ENCODE assay signal across 11 mouse cellular contexts in the genomic region with DNA sequence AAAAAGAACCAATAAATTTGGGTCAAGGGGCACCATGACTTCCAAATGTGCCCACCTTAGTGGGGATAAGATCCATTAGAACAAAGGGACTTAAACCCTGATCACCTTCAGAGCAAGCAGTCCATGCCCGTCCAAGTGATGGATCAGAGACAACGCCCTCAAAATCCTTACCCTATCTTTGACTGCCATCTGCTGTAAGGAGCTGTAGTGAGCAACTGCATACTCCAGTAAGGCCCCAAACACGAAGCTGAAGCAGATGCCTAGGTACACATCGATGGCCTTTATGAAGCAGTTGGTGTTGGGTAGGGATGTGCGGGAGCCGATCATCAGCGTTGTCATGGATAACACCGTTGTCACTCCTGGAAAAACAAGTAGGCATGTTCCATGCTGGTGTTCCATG. TPM values are rescaled to one million over a fixed set of nuclear protein-coding genes. Genes with fewer than 3 reads are reported as not detected.
DNase-seq lines count a peak whose midpoint lies in the region; ATAC-seq and TF ChIP-seq lines count a peak whose summit lies in the region.
"Had no signal": no experiment of that assay in that cellular context is flagged by ENCODE, and none has a peak within 500 bp of the region (broad histone marks: within the 10 kb centered on the region; RNA-seq: fewer than 3 reads in every experiment).

No protein-coding gene starts in this region.

- no peak overlapping the region for H3K9ac ChIP-seq in forebrain, embryonic 14.5 days (ENCODE audit: low read length)
- no peak overlapping the region for H3K9ac ChIP-seq in forebrain, embryonic 13.5 days
- no peak overlapping the region for H3K9ac ChIP-seq in ES-E14 (ENCODE audit: insufficient read depth, low read depth, low read length, poor library complexity, severe bottlenecking)

- H3K4me3 ChIP-seq in forebrain, embryonic 14.5 days (ENCODE audit: low read depth, low read length), result no peak overlapping the region
- H3K4me3 ChIP-seq in forebrain, embryonic 13.5 days, result no peak overlapping the region
- H3K4me3 ChIP-seq in ES-E14 (ENCODE audit: insufficient read depth in 1 of 2, low read depth in 1 of 2, low read length in 2 of 2, poor library complexity in 1 of 2, severe bottlenecking in 1 of 2), result no peak overlapping the region

- no peaks in the 10 kb centered on the region for H3K27me3 ChIP-seq in forebrain, embryonic 14.5 days (replicated peaks; ENCODE audit: control insufficient read depth, insufficient read depth, low read length)
- H3K27me3 ChIP-seq in forebrain, embryonic 13.5 days, result no peaks in the 10 kb centered on the region

- DNase-seq in forebrain, embryonic 14.5 days (ENCODE audit: low spot score), result peak; percentile 21
- peak; percentile 8 to 19 for DNase-seq in left cerebral cortex, postnatal 14 days (ENCODE audit: low spot score in 2 of 2)
- DNase-seq in left cerebral cortex, postnatal 4 days, result no peak
- no peak for DNase-seq in ES-E14 (ENCODE audit: low read depth, low spot score)
- DNase-seq in thymus, adult 18-20 months, result no peak
- no peak for DNase-seq in testis, postnatal 14 days (ENCODE audit: low spot score)
- DNase-seq: lung, adult 2 months had no signal

- H3K4me1 ChIP-seq in forebrain, embryonic 14.5 days (ENCODE audit: control insufficient read depth, insufficient read depth, low read length), result no peaks in the 10 kb centered on the region
- H3K4me1 ChIP-seq in forebrain, embryonic 13.5 days, result no peaks in the 10 kb centered on the region
- peaks cover 6 to 11% of the 10 kb centered on the region in 2 experiments; a peak in 3 of 4 replicates for H3K4me1 ChIP-seq in ES-E14 (ENCODE audit: control insufficient read depth in 2 of 2, insufficient read depth in 2 of 2, low read length in 2 of 2, poor library complexity in 1 of 2)

- no peak overlapping the region for H3K27ac ChIP-seq in forebrain, embryonic 14.5 days (ENCODE audit: low read depth, low read length)
- no peak overlapping the region for H3K27ac ChIP-seq in forebrain, embryonic 13.5 days
- no peak overlapping the region for H3K27ac ChIP-seq in ES-E14 (ENCODE audit: insufficient read depth, low read depth, low read length, poor library complexity, severe bottlenecking)

- ATAC-seq in forebrain, embryonic 14.5 days, result no peak
- ATAC-seq in forebrain, embryonic 13.5 days, result no peak
- peak; percentile 54; the same call in 1 of the 2 replicates for ATAC-seq in common myeloid progenitor, adult 5-6 weeks (replicated peaks; ENCODE audit: low read depth, poor library complexity, severe bottlenecking)

- intact Hi-C loops in left cerebral cortex, postnatal 14 days (cut with DNase I), result loop anchor here (2.0 kb wide), 1 partner anchor 377 kb away; no protein-coding TSS in a partner anchor
- intact Hi-C loops in left cerebral cortex, postnatal 4 days (cut with DNase I), result no loop called here

- H3K36me3 ChIP-seq in forebrain, embryonic 14.5 days (ENCODE audit: control insufficient read depth, insufficient read depth, low read length), result no peaks in the 10 kb centered on the region
- H3K36me3 ChIP-seq in forebrain, embryonic 13.5 days (ENCODE audit: poor library complexity, severe bottlenecking), result no peaks in the 10 kb centered on the region
- peaks cover 2% of the 10 kb centered on the region; the same call in 1 of the 2 replicates for H3K36me3 ChIP-seq in ES-E14 (ENCODE audit: control insufficient read depth, insufficient read depth, low read length, poor library complexity, severe bottlenecking)
- H3K36me3 ChIP-seq: G1E had no signal

- WGBS in forebrain, embryonic 14.5 days, result 86% methylated on average over 8 of the region's 8 CpGs
- 81% methylated on average over 8 of the region's 8 CpGs for whole genome bisulfite sequencing in forebrain, embryonic 13.5 days

- H3K4me2 ChIP-seq in forebrain, embryonic 14.5 days (ENCODE audit: low read length), result no peak overlapping the region
- no peak overlapping the region for H3K4me2 ChIP-seq in forebrain, embryonic 13.5 days

- in situ Hi-C loops in ES-E14 (cut with MboI; ENCODE audit: low sequenced_read_pairs in 2 of 2, unreplicated experiment in 2 of 2), result loop anchor here in 1 of 2 experiments (5.0 kb wide), 1 partner anchor 377 kb away; no protein-coding TSS in a partner anchor

- H3K9me3 ChIP-seq in forebrain, embryonic 14.5 days (replicated peaks; ENCODE audit: control insufficient read depth, low read length), result no peaks in the 10 kb centered on the region
- no peaks in the 10 kb centered on the region for H3K9me3 ChIP-seq in forebrain, embryonic 13.5 days (replicated peaks)
- no peaks in the 10 kb centered on the region for H3K9me3 ChIP-seq in ES-E14 (ENCODE audit: control insufficient read depth, insufficient read depth, low read depth, low read length)
- H3K9me3 ChIP-seq: G1E had no signal

TF ChIP-seq in ES-E14, 5 proteins besides CTCF, POLR2A, EP300 and RAD21:
- TF ChIP-seq ZC3H11A (IDR thresholded peaks at IDR 0.05; ENCODE audit: borderline replicate concordance, low read depth, low read length), result peak; percentile 98
- no peak for TF ChIP-seq HCFC1 (IDR thresholded peaks at IDR 0.05; ENCODE audit: borderline replicate concordance, insufficient read depth, low read length)
- no peak for TF ChIP-seq ZNF384 (IDR thresholded peaks at IDR 0.05; ENCODE audit: low read depth, low read length)
- no peak for TF ChIP-seq MAFK (IDR thresholded peaks at IDR 0.05; ENCODE audit: insufficient read depth, low read depth, low read length)

RNA-seq across cellular contexts. Expression of gene Gabrp, which starts 24.6 kb away (rescaled TPM):
- polyA plus RNA-seq in forebrain, embryonic 14.5 days (2014; fragmentation: Nextera tagmentation; extraction: Ambion mirVana), result not detected in 2 replicates
- 0.15 TPM in 1 of 2 replicates, not detected in the other for polyA plus RNA-seq in forebrain, embryonic 13.5 days (2015; fragmentation: Nextera tagmentation; extraction: Ambion mirVana)
- not detected for total RNA-seq in left cerebral cortex, postnatal 14 days (2021)
- total RNA-seq in left cerebral cortex, postnatal 4 days (2021), result not detected
- total RNA-seq in ES-E14 (2012; rRNA removed), result 0.36 and 0.48 TPM in 2 replicates
- not detected in 2 replicates for total RNA-seq in common myeloid progenitor, adult 5-6 weeks (2017)
- total RNA-seq: hematopoietic stem cell, adult 5-6 weeks had no signal
- polyA plus RNA-seq: G1E had no signal

RNA-seq across cellular contexts. Expression of gene Ranbp17, which starts 40.6 kb away (rescaled TPM):
- polyA plus RNA-seq in forebrain, embryonic 14.5 days (2014; fragmentation: Nextera tagmentation; extraction: Ambion mirVana), result 5.8 and 9.3 TPM in 2 replicates
- polyA plus RNA-seq in forebrain, embryonic 13.5 days (2015; fragmentation: Nextera tagmentation; extraction: Ambion mirVana), result 8.5 and 9.8 TPM in 2 replicates
- 1 to 10 TPM; 6.9 to 9.4 TPM for total RNA-seq in left cerebral cortex, postnatal 14 days (2021)
- 10 to 100 TPM in 1 of 2 experiments, 1 to 10 TPM in 1; 7.3 to 10.7 TPM for total RNA-seq in left cerebral cortex, postnatal 4 days (2021)
- total RNA-seq in ES-E14 (2012; rRNA removed), result 42.2 and 42.4 TPM in 2 replicates
- 4.8 and 7.0 TPM in 2 replicates for total RNA-seq in common myeloid progenitor, adult 5-6 weeks (2017)

RNA-seq across cellular contexts. Expression of gene D130052B06Rik, which starts 45.0 kb away (rescaled TPM):
- not detected in 2 replicates for polyA plus RNA-seq in forebrain, embryonic 14.5 days (2014; fragmentation: Nextera tagmentation; extraction: Ambion mirVana)
- not detected in 2 replicates for polyA plus RNA-seq in forebrain, embryonic 13.5 days (2015; fragmentation: Nextera tagmentation; extraction: Ambion mirVana)
- not detected for total RNA-seq in left cerebral cortex, postnatal 14 days (2021)
- not detected for total RNA-seq in left cerebral cortex, postnatal 4 days (2021)
- total RNA-seq in ES-E14 (2012; rRNA removed), result 0.09 TPM in 1 of 2 replicates, not detected in the other
- total RNA-seq in common myeloid progenitor, adult 5-6 weeks (2017), result not detected in 2 replicates
- total RNA-seq: hematopoietic stem cell, adult 5-6 weeks had no signal
- polyA plus RNA-seq: G1E; lung, adult 2 months had no signal

Comparison
In these comparisons a context has a peak if more than half of its experiments do, and no peak if none do; other contexts are left out.
1. DNase-seq: peak in forebrain, embryonic 14.5 days (single experiment) and left cerebral cortex, postnatal 14 days (2 of 2); none in left cerebral cortex, postnatal 4 days (single experiment), ES-E14 (single experiment), thymus, adult 18-20 months (0 of 2) and testis, postnatal 14 days (single experiment).